Mouse (Mus musculus) forebrain, embryonic 12.5 days (tissue): Measurements from ENCODE around the gene Aff4. TPM values are rescaled to one million over a fixed set of nuclear protein-coding genes. Genes with fewer than 3 reads are reported as not detected.

Source experiments
- ATAC-seq: fragments of 200-750 bp; cut with Nextera tagmentation; 2 replicates; pipeline ENCODE4 v1.8.0; 2017; ENCODE audit warnings: moderate TSS enrichment; ENCODE audit not compliant: low FRiP score
- H3K27ac ChIP-seq: fragments of 300-500 bp; sonication (generic); 2 replicates; pipeline ENCODE4 v1.5.1; 2016; ENCODE audit warnings: mild to moderate bottlenecking
- H3K27me3 ChIP-seq: fragments of 300-500 bp; sonication (generic); 2 replicates; pipeline ENCODE4 v1.6.1; 2016; ENCODE audit warnings: mild to moderate bottlenecking
- H3K36me3 ChIP-seq: fragments of 300-500 bp; sonication (generic); replicated peaks from 2 replicates; pipeline ENCODE4 v1.6.1; 2016; ENCODE audit warnings: mild to moderate bottlenecking
- H3K4me1 ChIP-seq: fragments of 300-500 bp; sonication (generic); 2 replicates; pipeline ENCODE4 v1.6.1; 2016
- H3K4me2 ChIP-seq: fragments of 300-500 bp; sonication (generic); 2 replicates; pipeline ENCODE4 v1.6.1; 2016; ENCODE audit warnings: mild to moderate bottlenecking, moderate library complexity
- H3K4me3 ChIP-seq: fragments of 300-500 bp; sonication (generic); replicated peaks from 2 replicates; pipeline ENCODE4 v1.5.1; 2016; ENCODE audit warnings: mild to moderate bottlenecking
- H3K9ac ChIP-seq: fragments of 300-500 bp; sonication (generic); 2 replicates; pipeline ENCODE4 v1.6.1; 2016; ENCODE audit warnings: mild to moderate bottlenecking
- H3K9me3 ChIP-seq: fragments of 300-500 bp; sonication (generic); 2 replicates; pipeline ENCODE4 v1.6.1; 2016
- WGBS: fragments of 180-500 bp; shearing (Covaris S2); methylation state at CpG from one replicate; pipeline ENCODE4 v1.1.7; 2016; 5-methylcytosine and 5-hydroxymethylcytosine counted together
- microRNA-seq: library from miRNA; unstranded; fragments of <30 nt; microRNA quantifications from one replicate; pipeline ENCODE4, GENCODE M21; 2017
- polyA plus RNA-seq: library from polyadenylated mRNA; unstranded; fragments of >200 nt; fragmentation: Nextera tagmentation; extraction: Ambion mirVana; gene quantifications from 2 replicates; pipeline ENCODE4 v1.2.1, GENCODE M21; 2016

The Aff4 gene
- polyA plus RNA-seq, 1 experiment from 2014 or later: 77.6 TPM

GRCm38 (mm10) chr11:53457372-53457954 is 106.8 kb downstream of the Aff4 start:
- peak; percentile 46; the same call in 1 of the 2 replicates for ATAC-seq
- H3K9ac ChIP-seq: peak overlapping the region; percentile 61
- H3K36me3 ChIP-seq: no peaks in the 10 kb centered on the region
- H3K4me1 ChIP-seq: peaks cover 9% of the 10 kb centered on the region
- WGBS: 5% methylated on average over 29 of the region's 29 CpGs
- no peaks in the 10 kb centered on the region for H3K9me3 ChIP-seq
- peak overlapping the region; percentile 81 for H3K4me2 ChIP-seq
- peak overlapping the region; percentile 47 for H3K4me3 ChIP-seq
- no peak overlapping the region for H3K27ac ChIP-seq
- peaks cover 74% of the 10 kb centered on the region for H3K27me3 ChIP-seq

GRCm38 (mm10) chr11:53458996-53459395 is 108.4 kb downstream of the Aff4 start:
- Histone ChIP-seq H3K4me3 (no peak overlapping the region), H3K27me3 (peaks cover 89% of the 10 kb centered on the region), H3K27ac (no peak overlapping the region), H3K36me3 (no peaks in the 10 kb centered on the region), H3K4me1 (peaks cover 18% of the 10 kb centered on the region), H3K4me2 (no peak overlapping the region), H3K9me3 (no peaks in the 10 kb centered on the region), H3K9ac (no peak overlapping the region)
- ATAC-seq: no peak
- WGBS: 63% methylated on average over 3 of the region's 3 CpGs

DNA sequence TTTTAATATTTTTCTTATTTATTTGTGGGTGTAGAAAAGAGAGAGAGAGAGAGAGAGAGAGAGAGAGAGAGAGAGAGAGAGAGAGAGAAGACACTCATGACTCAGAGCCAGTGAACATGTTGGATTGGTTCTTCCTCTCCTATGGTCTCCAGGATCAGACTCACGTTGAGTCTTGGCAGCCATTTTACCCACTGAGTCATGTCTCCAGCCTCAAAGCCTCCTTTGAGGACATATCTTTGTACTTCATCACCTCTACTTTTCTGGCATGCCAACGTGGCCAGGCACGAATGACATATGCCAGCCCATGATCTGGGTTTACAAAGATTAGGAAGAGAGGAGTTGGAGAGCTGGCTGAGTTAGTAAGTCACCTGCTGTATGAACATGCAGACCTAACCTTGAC is 109.6 kb downstream of the Aff4 start:
- Histone ChIP-seq H3K4me1 (peaks cover 20% of the 10 kb centered on the region), H3K36me3 (no peaks in the 10 kb centered on the region), H3K9me3 (no peaks in the 10 kb centered on the region), H3K27ac (no peak overlapping the region), H3K27me3 (peaks cover 93% of the 10 kb centered on the region), H3K9ac (no peak overlapping the region), H3K4me3 (no peak overlapping the region), H3K4me2 (no peak overlapping the region)
- ATAC-seq: no peak
- 83% methylated on average over 3 of the region's 3 CpGs for WGBS

DNA sequence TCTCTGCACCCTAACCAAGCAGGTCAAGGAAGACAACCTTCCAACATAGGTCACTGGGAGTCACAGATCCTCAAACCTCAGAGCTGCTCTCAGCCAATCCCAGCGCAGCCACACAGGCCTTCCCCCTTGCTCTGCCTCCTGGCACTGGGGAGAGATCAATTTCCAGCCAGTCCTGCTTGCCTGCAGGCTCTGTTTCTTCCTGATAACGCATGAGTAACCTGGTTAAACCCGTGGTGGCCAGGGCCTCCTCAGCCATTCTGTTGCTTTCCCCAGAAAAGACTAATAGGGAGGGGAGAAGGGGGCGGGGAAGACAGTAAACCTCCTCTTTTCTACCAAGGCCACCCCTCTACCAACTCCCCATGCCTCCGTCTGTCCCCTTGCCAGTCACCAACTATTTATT is 111.1 kb downstream of the Aff4 start:
- Histone ChIP-seq H3K36me3 (no peaks in the 10 kb centered on the region), H3K27me3 (peaks cover 96% of the 10 kb centered on the region), H3K4me3 (no peak overlapping the region), H3K4me2 (no peak overlapping the region), H3K27ac (no peak overlapping the region), H3K9me3 (no peaks in the 10 kb centered on the region), H3K9ac (no peak overlapping the region), H3K4me1 (peaks cover 23% of the 10 kb centered on the region)
- 16% methylated on average over 5 of the region's 5 CpGs for WGBS
- no peak for ATAC-seq

DNA sequence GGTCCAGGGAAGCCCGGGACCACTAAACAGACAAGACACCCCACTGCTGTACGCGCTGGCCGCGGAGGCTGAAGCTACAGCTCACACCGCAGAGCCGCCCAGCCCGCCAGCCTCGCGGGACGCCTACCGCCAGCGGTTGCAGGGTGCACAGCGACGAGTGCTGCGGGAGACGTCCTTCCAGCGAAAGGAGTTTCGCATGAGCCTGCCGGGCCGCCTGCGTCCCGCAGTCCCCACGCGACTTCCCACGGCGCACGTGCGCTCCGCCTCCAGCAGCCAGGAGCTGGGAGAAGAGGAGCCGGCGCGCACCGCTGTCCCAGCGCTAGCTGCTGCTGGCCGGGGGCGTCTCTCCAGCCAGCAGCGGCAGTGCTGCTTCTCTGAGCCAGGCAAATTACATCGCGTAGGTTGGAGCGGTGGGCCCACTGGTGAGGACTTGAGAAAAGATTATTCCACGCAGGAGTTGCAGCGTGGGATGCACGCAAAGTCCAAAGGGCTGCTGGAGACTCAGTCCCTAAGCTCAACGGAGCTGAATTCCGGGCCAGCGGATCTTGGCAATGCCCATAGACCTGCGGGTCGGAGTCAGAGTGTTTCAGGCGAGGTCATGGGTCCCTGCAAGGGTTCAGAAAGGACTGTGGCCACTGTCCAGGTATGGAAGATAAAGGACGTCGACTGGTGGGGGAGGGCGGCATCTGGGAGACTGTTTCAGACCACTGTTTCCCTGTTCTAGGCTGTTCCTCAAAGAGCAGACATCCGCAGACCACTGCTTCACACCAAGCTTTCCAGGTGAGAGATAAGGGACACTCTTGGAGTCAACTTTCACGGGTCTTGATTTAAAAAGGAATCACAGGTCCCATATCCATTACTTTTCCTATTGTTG is 113.2 kb downstream of the Aff4 start:
- Histone ChIP-seq H3K36me3 (no peaks in the 10 kb centered on the region), H3K4me3 (peak overlapping the region; percentile 44), H3K9me3 (no peaks in the 10 kb centered on the region), H3K4me2 (peak overlapping the region; percentile 75), H3K9ac (peak overlapping the region; percentile 55), H3K27ac (no peak overlapping the region), H3K27me3 (peaks cover 93% of the 10 kb centered on the region), H3K4me1 (peaks cover 19% of the 10 kb centered on the region)
- no peak; the same call in 1 of the 2 replicates for ATAC-seq
- WGBS: 6% methylated on average over 55 of the region's 55 CpGs

GRCm38 (mm10) chr11:53466231-53466971 is 115.8 kb downstream of the Aff4 start:
- ATAC-seq: peak; percentile 39; the same call in 1 of the 2 replicates
- Histone ChIP-seq H3K4me1 (peaks cover 40% of the 10 kb centered on the region), H3K27ac (no peak overlapping the region), H3K36me3 (no peaks in the 10 kb centered on the region), H3K27me3 (peaks cover 86% of the 10 kb centered on the region), H3K9ac (peak overlapping the region; percentile 47; the same call in 1 of the 2 replicates), H3K4me2 (peak overlapping the region; percentile 49), H3K4me3 (peak overlapping the region; percentile 30), H3K9me3 (no peaks in the 10 kb centered on the region)
- 6% methylated on average over 40 of the region's 40 CpGs for whole genome bisulfite sequencing

DNA sequence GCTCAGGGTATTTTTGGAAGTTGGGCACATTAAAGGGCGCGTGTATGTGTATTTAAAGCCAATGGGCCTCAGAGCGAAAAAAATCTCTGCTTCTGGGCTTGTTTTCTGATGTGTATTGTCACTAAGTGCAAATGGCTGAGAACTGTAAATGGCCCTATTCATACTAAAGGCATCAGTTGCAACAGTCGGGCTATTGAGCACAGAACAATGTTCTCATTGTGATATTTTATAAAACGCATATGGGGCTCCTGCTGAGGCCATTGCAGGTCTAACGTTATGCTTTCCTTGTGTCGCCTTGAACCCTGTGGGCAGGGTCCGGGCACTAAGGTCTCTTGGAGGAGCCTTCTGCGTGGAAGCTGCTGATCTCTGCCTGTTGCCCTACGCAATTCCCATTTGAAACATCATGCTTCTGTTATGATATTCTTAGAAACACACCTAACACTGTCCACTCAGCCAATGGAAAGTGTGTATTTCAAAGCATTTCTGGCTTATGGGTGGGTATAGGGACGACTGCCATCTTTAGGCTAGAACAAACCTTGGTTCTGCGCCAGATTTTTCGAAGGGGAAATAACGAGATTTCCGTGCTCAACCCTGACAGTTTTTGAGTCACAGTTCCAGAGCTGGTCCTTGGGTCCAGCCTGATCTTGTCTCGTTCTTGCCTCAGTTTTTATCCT is 118.8 kb downstream of the Aff4 start:
- H3K27me3 ChIP-seq: peaks cover 75% of the 10 kb centered on the region
- H3K9ac ChIP-seq: no peak overlapping the region
- peak overlapping the region; percentile 57 for H3K4me2 ChIP-seq
- WGBS: 31% methylated on average over 16 of the region's 16 CpGs
- peaks cover 30% of the 10 kb centered on the region for H3K4me1 ChIP-seq
- no peak overlapping the region for H3K27ac ChIP-seq
- no peak for ATAC-seq
- no peak overlapping the region for H3K4me3 ChIP-seq
- no peaks in the 10 kb centered on the region for H3K36me3 ChIP-seq
- H3K9me3 ChIP-seq: no peaks in the 10 kb centered on the region

- 1% methylated on average over 29 of the region's 29 CpGs for WGBS
- Histone ChIP-seq H3K9me3 (no peaks in the 10 kb centered on the region), H3K4me3 (peak within 1 kb of the TSS; percentile 25), H3K9ac (peak within 1 kb of the TSS; percentile 41), H3K4me1 (peaks cover 30% of the 10 kb centered on the region), H3K36me3 (no peaks in the 10 kb centered on the region), H3K27me3 (peaks cover 68% of the 10 kb centered on the region), H3K4me2 (peak within 1 kb of the TSS; percentile 57), H3K27ac (peak within 1 kb of the TSS; percentile 31; the same call in 1 of the 2 replicates)
- peak; percentile 81 for ATAC-seq
Observed at GRCm38 (mm10) chr11:53469968-53470695, 119.5 kb downstream of the Aff4 start, which contains the start of gene Gm9837. Gm9837 (minus strand) TSS chr11:53470479.

Small RNA genes lying within 50 kb of the gene (microRNA-seq; reads per million reads assigned to microRNA genes)
- not detected for gene Mir6920

Other genes with a start within 250 kb of the Aff4 start
- 93.3 and 95.9 TPM in 2 replicates for gene Hspa4, start 50.4 kb upstream of the Aff4 start, polyA plus RNA-seq
- 17.3 and 17.4 TPM in 2 replicates for gene Zcchc10, start 26.2 kb upstream of the Aff4 start, polyA plus RNA-seq
- gene Leap2, start 72.3 kb downstream of the Aff4 start, polyA plus RNA-seq: 0.70 TPM in 1 of 2 replicates, not detected in the other
- 538 and 578 TPM in 2 replicates for gene Uqcrq, start 80.0 kb downstream of the Aff4 start, polyA plus RNA-seq
- gene Gdf9, start 80.2 kb downstream of the Aff4 start, polyA plus RNA-seq: 2.0 and 2.8 TPM in 2 replicates
- 0.13 and 0.14 TPM in 2 replicates for gene Gm10447, start 106.3 kb downstream of the Aff4 start, polyA plus RNA-seq
- gene Shroom1, start 106.4 kb downstream of the Aff4 start, polyA plus RNA-seq: 1.8 and 2.0 TPM in 2 replicates
- not detected in 2 replicates for gene Gm9837, start 119.6 kb downstream of the Aff4 start, polyA plus RNA-seq
- 0.29 TPM in 1 of 2 replicates, not detected in the other for gene Gm9945, start 129.3 kb downstream of the Aff4 start, polyA plus RNA-seq
- gene Sowaha, start 129.4 kb downstream of the Aff4 start, polyA plus RNA-seq: 1.1 and 1.6 TPM in 2 replicates
- gene Sept8, start 168.4 kb downstream of the Aff4 start, polyA plus RNA-seq: 22.5 and 23.7 TPM in 2 replicates
- gene Kif3a, start 216.5 kb downstream of the Aff4 start, polyA plus RNA-seq: 120 and 145 TPM in 2 replicates